Mouse (Mus musculus): ENCODE data around the gene Pltp. TPM values are rescaled to one million over a fixed set of nuclear protein-coding genes. Genes with fewer than 3 reads are reported as not detected.

Gene Pltp
- total RNA-seq (2012; rRNA removed) (5.2 and 6.8 TPM in 2 replicates), polyA plus RNA-seq (2012; ENCODE audit: insufficient read depth in 1 of 2, insufficient read length in 2 of 2, low read depth in 1 of 2, low replicate concordance in 2 of 2, missing spikeins in 1 of 2) (10 to 100 TPM in 1 of 2 experiments, not detected in 1; 17.1 TPM)

DNA sequence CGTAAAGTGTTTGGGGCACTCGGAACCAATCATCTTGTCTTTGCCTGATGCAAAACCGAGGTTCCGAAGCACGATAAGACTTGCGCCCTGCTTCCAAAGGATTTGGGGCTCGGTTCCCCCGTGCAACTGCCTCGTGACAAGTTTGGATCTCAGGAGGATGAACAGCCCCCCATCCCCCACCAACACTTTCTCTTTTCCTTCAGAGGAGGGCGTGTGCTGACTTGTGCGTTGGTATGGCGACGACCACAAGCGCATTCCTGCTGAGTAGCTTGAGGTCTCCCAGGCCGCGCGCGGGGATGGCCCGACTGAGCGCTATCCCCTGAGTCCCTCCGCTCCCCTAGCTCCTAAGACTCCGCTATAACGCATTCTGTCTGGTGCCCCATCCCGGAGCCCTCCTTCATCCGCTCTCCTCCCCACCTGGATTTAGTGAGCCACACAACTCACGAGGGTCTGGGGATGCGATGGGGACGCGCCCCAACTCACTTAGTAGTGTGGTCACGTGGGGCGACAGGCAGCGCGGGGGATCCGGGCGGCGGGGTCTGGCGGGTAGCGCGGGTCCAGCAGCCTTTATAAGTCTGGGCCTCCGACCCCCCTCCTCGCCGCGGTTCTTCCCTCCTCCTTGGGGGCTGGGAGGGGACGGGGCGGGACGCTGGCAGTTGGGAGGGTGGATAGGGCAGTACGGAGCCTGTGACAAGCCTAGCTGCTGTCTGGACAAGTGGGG, at the start of gene Pltp:
Pltp (minus strand) TSS at position 611 of the 721 bp plus-strand sequence.
- H3K9ac ChIP-seq (ENCODE audit: control insufficient read depth, low read depth, low read length, poor library complexity, severe bottlenecking), result peak within 1 kb of the TSS; percentile 67
- peak; percentile 83 for DNase-seq (ENCODE audit: low read depth, low spot score)

DNA sequence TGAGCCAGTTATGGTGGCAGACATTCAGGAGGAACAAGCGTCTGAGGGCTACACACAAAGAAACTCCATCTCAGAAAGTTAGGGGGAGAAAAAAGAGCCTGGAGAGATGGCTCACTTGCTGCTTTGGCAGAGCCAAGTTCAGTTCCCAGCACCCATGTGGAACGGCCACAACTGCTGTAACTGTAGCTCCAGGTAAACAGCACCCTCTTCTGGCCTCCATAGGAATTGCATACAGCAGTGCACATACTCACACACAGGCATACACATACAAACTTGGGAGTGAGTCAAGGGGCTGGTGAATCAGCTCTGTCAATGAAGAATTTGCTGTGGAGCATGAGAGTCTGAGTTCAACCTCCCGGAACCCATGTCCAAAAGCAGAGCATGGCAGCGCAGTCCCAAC, 48.6 kb upstream of the Pltp start:
- Histone ChIP-seq H3K36me3 (ENCODE audit: control insufficient read depth in 1 of 2, insufficient read depth in 2 of 2, low read length in 2 of 2) (peaks cover 0 to 11% of the 10 kb centered on the region in 2 experiments; a peak in 3 of 4 replicates), H3K4me3 (ENCODE audit: control insufficient read depth in 1 of 2, insufficient read depth in 1 of 2, low read depth in 2 of 2, low read length in 2 of 2) (no peak overlapping the region), H3K9ac (ENCODE audit: control insufficient read depth, low read depth, low read length, poor library complexity, severe bottlenecking) (no peak overlapping the region), H3K4me1 (ENCODE audit: control insufficient read depth in 1 of 2, insufficient read depth in 2 of 2, low read length in 2 of 2) (peaks cover 0 to 8% of the 10 kb centered on the region in 2 experiments), H3K27me3 (ENCODE audit: control insufficient read depth in 1 of 2, insufficient read depth in 2 of 2, low read length in 2 of 2) (no peaks in the 10 kb centered on the region), H3K27ac (ENCODE audit: control insufficient read depth, low read depth, low read length) (no peak overlapping the region), H3K9me3 (replicated peaks; ENCODE audit: insufficient read depth, low read length) (no peaks in the 10 kb centered on the region), H3K79me2 (ENCODE audit: control insufficient read depth, insufficient read depth, low read length, poor library complexity) (peaks cover 15% of the 10 kb centered on the region)
- no peak for TF ChIP-seq SIN3A (IDR thresholded peaks at IDR 0.05; ENCODE audit: low read length)
- TF ChIP-seq TAL1 (IDR thresholded peaks at IDR 0.05; ENCODE audit: low read length), result no peak
- TF ChIP-seq SMC3 (IDR thresholded peaks at IDR 0.05; ENCODE audit: low read depth, low read length), result peak; percentile 14; the same call in 1 of the 2 replicates
- TF ChIP-seq UBTF (IDR thresholded peaks at IDR 0.05; ENCODE audit: borderline replicate concordance, insufficient read depth, low read depth, low read length), result no peak
- TF ChIP-seq RAD21 (IDR thresholded peaks at IDR 0.05; ENCODE audit: low read depth, low read length), result peak; percentile 11
- TF ChIP-seq CTCF (IDR thresholded peaks at IDR 0.05 in 2 of 3, conservative IDR thresholded peaks at IDR 0.05 in 1 of 3; ENCODE audit: control insufficient read depth in 1 of 3, insufficient read depth in 1 of 3, low read depth in 2 of 3, low read length in 3 of 3, poor library complexity in 1 of 3, severe bottlenecking in 1 of 3), result peak; percentile 35 to 71 (median 53); a peak in 5 of 6 replicates
- TF ChIP-seq ETS1 (IDR thresholded peaks at IDR 0.05; ENCODE audit: low read depth, low read length), result no peak
- no peak for TF ChIP-seq GATA1 (IDR thresholded peaks at IDR 0.05; ENCODE audit: low read depth, low read length)
- DNase-seq (ENCODE audit: low read depth, low spot score), result peak; percentile 41

More for the DNA sequence above, at the start of gene Pltp:
- Histone ChIP-seq H3K27me3 (ENCODE audit: control insufficient read depth in 1 of 2, insufficient read depth in 2 of 2, low read length in 2 of 2) (no peaks in the 10 kb centered on the region), H3K36me3 (ENCODE audit: control insufficient read depth in 1 of 2, insufficient read depth in 2 of 2, low read length in 2 of 2) (peaks cover 0 to 15% of the 10 kb centered on the region in 2 experiments; a peak in 2 of 4 replicates), H3K79me2 (ENCODE audit: control insufficient read depth, insufficient read depth, low read length, poor library complexity) (no peaks in the 10 kb centered on the region; the same call in 1 of the 2 replicates), H3K9me3 (replicated peaks; ENCODE audit: insufficient read depth, low read length) (no peaks in the 10 kb centered on the region), H3K4me3 (ENCODE audit: control insufficient read depth in 1 of 2, insufficient read depth in 1 of 2, low read depth in 2 of 2, low read length in 2 of 2) (peak within 1 kb of the TSS; percentile 69 to 71), H3K27ac (ENCODE audit: control insufficient read depth, low read depth, low read length) (peak within 1 kb of the TSS; percentile 28; the same call in 1 of the 2 replicates), H3K4me1 (ENCODE audit: control insufficient read depth in 1 of 2, insufficient read depth in 2 of 2, low read length in 2 of 2) (peaks cover 7 to 23% of the 10 kb centered on the region in 2 experiments)
- no peak for TF ChIP-seq MAZ (IDR thresholded peaks at IDR 0.05; ENCODE audit: low read depth, low read length)
- peak; percentile 61 for TF ChIP-seq SIN3A (IDR thresholded peaks at IDR 0.05; ENCODE audit: low read length)
- no peak for TF ChIP-seq E2F4 (IDR thresholded peaks at IDR 0.05; ENCODE audit: borderline replicate concordance, low read depth, low read length)
- TF ChIP-seq ZMIZ1 (IDR thresholded peaks at IDR 0.05; ENCODE audit: low read depth, low read length), result no peak
- peak; percentile 86 for TF ChIP-seq MXI1 (IDR thresholded peaks at IDR 0.05; ENCODE audit: low read depth, low read length)
- 0 out of 2 replicates have a peak, but pooled peaks have one; percentile 33 for TF ChIP-seq NELFE (IDR thresholded peaks at IDR 0.05; ENCODE audit: low read depth, low read length)
- TF ChIP-seq RCOR1 (IDR thresholded peaks at IDR 0.05; ENCODE audit: low read depth, low read length), result no peak
- peak; percentile 22; the same call in 1 of the 2 replicates for TF ChIP-seq NRF1 (IDR thresholded peaks at IDR 0.05; ENCODE audit: insufficient read depth, low read depth, low read length, poor library complexity, severe bottlenecking)
- peak in 1 of 2 experiments; percentile 40; a peak in 1 of 4 replicates for TF ChIP-seq USF2 (IDR thresholded peaks at IDR 0.05; ENCODE audit: borderline replicate concordance in 1 of 2, insufficient read depth in 1 of 2, low read depth in 1 of 2, low read length in 2 of 2)
- no peak for TF ChIP-seq UBTF (IDR thresholded peaks at IDR 0.05; ENCODE audit: borderline replicate concordance, insufficient read depth, low read depth, low read length)
- 0 out of 2 replicates have a peak, but pooled peaks have one; percentile 18 for TF ChIP-seq ELF1 (IDR thresholded peaks at IDR 0.05; ENCODE audit: low read depth, low read length)
- peak; percentile 53 for TF ChIP-seq MAX (IDR thresholded peaks at IDR 0.05; ENCODE audit: low read length)
- TF ChIP-seq GABPA (IDR thresholded peaks at IDR 0.05; ENCODE audit: low read depth, low read length), result no peak
- no peak for TF ChIP-seq MEF2A (IDR thresholded peaks at IDR 0.05; ENCODE audit: extremely low read depth, insufficient replicate concordance, low read depth, low read length, poor library complexity, severe bottlenecking)
- TF ChIP-seq USF1 (IDR thresholded peaks at IDR 0.05; ENCODE audit: low read depth, low read length), result peak; percentile 88
- TF ChIP-seq POLR2A (IDR thresholded peaks at IDR 0.05; ENCODE audit: control insufficient read depth in 1 of 2, insufficient read depth in 1 of 2, low read depth in 1 of 2, low read length in 2 of 2, poor library complexity in 1 of 2), result peak in 1 of 2 experiments; percentile 21; a peak in 2 of 4 replicates
- peak; percentile 47; the same call in 1 of the 2 replicates for TF ChIP-seq ETS1 (IDR thresholded peaks at IDR 0.05; ENCODE audit: low read depth, low read length)
